Mouse (Mus musculus) embryonic facial prominence, embryonic 11.5 days (tissue): Measurements from ENCODE around the gene Ffar1. TPM values are rescaled to one million over a fixed set of nuclear protein-coding genes. Genes with fewer than 3 reads are reported as not detected.

Experiments used
- ATAC-seq: fragments of 200-750 bp; cut with Nextera tagmentation; replicated peaks from 2 replicates; pipeline ENCODE4 v1.8.0; 2017; ENCODE audit warnings: low read depth; ENCODE audit not compliant: insufficient number of reproducible peaks, low FRiP score, low TSS enrichment
- DNase-seq: peaks from one replicate; pipeline ENCODE4 v3.0.0-alpha.2; 2015; ENCODE audit warnings: low spot score
- H3K27ac ChIP-seq: fragments of 300-500 bp; sonication (generic); replicated peaks from 2 replicates; pipeline ENCODE4 v1.5.1; 2014; ENCODE audit warnings: mild to moderate bottlenecking, low read depth, low read length, control low read depth
- H3K27me3 ChIP-seq: fragments of 300-500 bp; sonication (generic); 2 replicates; pipeline ENCODE4 v1.6.1; 2014; ENCODE audit warnings: mild to moderate bottlenecking, low read length, moderate library complexity, mixed read lengths; ENCODE audit not compliant: control insufficient read depth, insufficient read depth
- H3K36me3 ChIP-seq: fragments of 300-500 bp; sonication (generic); replicated peaks from 2 replicates; pipeline ENCODE4 v1.6.1; 2014; ENCODE audit warnings: low read depth, mild to moderate bottlenecking, low read length, moderate library complexity, mixed read lengths; ENCODE audit not compliant: control insufficient read depth, insufficient read depth
- H3K4me1 ChIP-seq: fragments of 300-500 bp; sonication (generic); 2 replicates; pipeline ENCODE4 v1.6.1; 2014; ENCODE audit warnings: low read length, mixed read lengths; ENCODE audit not compliant: control insufficient read depth, insufficient read depth
- H3K4me2 ChIP-seq: fragments of 300-500 bp; sonication (generic); 2 replicates; pipeline ENCODE4 v1.6.1; 2014; ENCODE audit warnings: low read depth, mild to moderate bottlenecking, control low read depth, low read length, moderate library complexity
- H3K4me3 ChIP-seq: fragments of 300-500 bp; sonication (generic); 2 replicates; pipeline ENCODE4 v1.5.1; 2014; ENCODE audit warnings: low read depth, low read length, control low read depth
- H3K9ac ChIP-seq: fragments of 300-500 bp; sonication (generic); replicated peaks from 2 replicates; pipeline ENCODE4 v1.6.1; 2014; ENCODE audit warnings: mild to moderate bottlenecking, control low read depth, low read length
- H3K9me3 ChIP-seq: fragments of 300-500 bp; sonication (generic); replicated peaks from 2 replicates; pipeline ENCODE4 v1.6.1; 2016; ENCODE audit warnings: mild to moderate bottlenecking, low read length, inconsistent platforms, mixed read lengths; ENCODE audit not compliant: control insufficient read depth
- WGBS: fragments of 180-500 bp; shearing (Covaris S2); extraction: QIAGEN DNeasy Blood & Tissue Kit; methylation state at CpG from one replicate; pipeline ENCODE4 v1.1.7; 2014; 5-methylcytosine and 5-hydroxymethylcytosine counted together
- polyA plus RNA-seq: library from polyadenylated mRNA; unstranded; fragments of >200 nt; fragmentation: Nextera tagmentation; extraction: Ambion mirVana; gene quantifications from 2 replicates; pipeline ENCODE4 v1.2.1, GENCODE M21; 2014

Gene Ffar1
- polyA plus RNA-seq, 1 experiment from 2014 or later: not detected

- DNase-seq: no peak
- H3K27ac ChIP-seq: no peak overlapping the region
- 69% methylated on average over 2 of the region's 2 CpGs for WGBS
- no peak overlapping the region for H3K4me3 ChIP-seq
- H3K4me1 ChIP-seq: no peaks in the 10 kb centered on the region
- no peak overlapping the region for H3K9ac ChIP-seq
- no peak overlapping the region for H3K4me2 ChIP-seq
- no peak for ATAC-seq
- H3K9me3 ChIP-seq: no peaks in the 10 kb centered on the region
- H3K36me3 ChIP-seq: no peaks in the 10 kb centered on the region
- H3K27me3 ChIP-seq: no peaks in the 10 kb centered on the region
Measured at GRCm38 (mm10) chr7:30890681-30891080, 29.3 kb upstream of the Ffar1 start.

GRCm38 (mm10) chr7:30888786-30889185 is 27.4 kb upstream of the Ffar1 start:
- WGBS: 83% methylated on average over 7 of the region's 7 CpGs

GRCm38 (mm10) chr7:30887568-30888188 is 26.3 kb upstream of the Ffar1 start:
- Histone ChIP-seq H3K9me3 (no peaks in the 10 kb centered on the region), H3K27ac (no peak overlapping the region), H3K27me3 (no peaks in the 10 kb centered on the region), H3K4me3 (no peak overlapping the region), H3K4me2 (no peak overlapping the region), H3K9ac (no peak overlapping the region), H3K36me3 (no peaks in the 10 kb centered on the region), H3K4me1 (no peaks in the 10 kb centered on the region)
- DNase-seq: no peak
- 85% methylated on average over 14 of the region's 14 CpGs for WGBS
- no peak for ATAC-seq

More at GRCm38 (mm10) chr7:30888786-30889185, 27.4 kb upstream of the Ffar1 start:
- Histone ChIP-seq H3K36me3 (no peaks in the 10 kb centered on the region), H3K4me1 (no peaks in the 10 kb centered on the region), H3K4me3 (no peak overlapping the region), H3K9me3 (no peaks in the 10 kb centered on the region), H3K27ac (no peak overlapping the region), H3K9ac (no peak overlapping the region), H3K4me2 (no peak overlapping the region), H3K27me3 (no peaks in the 10 kb centered on the region)
- no peak for DNase-seq
- ATAC-seq: no peak

GRCm38 (mm10) chr7:30886852-30887251 is 25.5 kb upstream of the Ffar1 start:
- Histone ChIP-seq H3K36me3 (no peaks in the 10 kb centered on the region), H3K9ac (no peak overlapping the region), H3K4me3 (no peak overlapping the region), H3K27me3 (no peaks in the 10 kb centered on the region), H3K4me2 (no peak overlapping the region), H3K27ac (no peak overlapping the region), H3K4me1 (no peaks in the 10 kb centered on the region), H3K9me3 (no peaks in the 10 kb centered on the region)
- 87% methylated on average over 4 of the region's 4 CpGs for WGBS
- ATAC-seq: no peak
- no peak for DNase-seq

GRCm38 (mm10) chr7:30884047-30884446 is 22.7 kb upstream of the Ffar1 start:
- Histone ChIP-seq H3K4me3 (no peak overlapping the region), H3K9ac (no peak overlapping the region), H3K27ac (no peak overlapping the region), H3K4me2 (no peak overlapping the region), H3K36me3 (no peaks in the 10 kb centered on the region), H3K27me3 (no peaks in the 10 kb centered on the region), H3K9me3 (no peaks in the 10 kb centered on the region), H3K4me1 (no peaks in the 10 kb centered on the region)
- ATAC-seq: no peak
- no peak for DNase-seq

GRCm38 (mm10) chr7:30881367-30881766 is 20.0 kb upstream of the Ffar1 start:
- Histone ChIP-seq H3K36me3 (no peaks in the 10 kb centered on the region), H3K4me1 (no peaks in the 10 kb centered on the region), H3K4me2 (no peak overlapping the region), H3K9me3 (no peaks in the 10 kb centered on the region), H3K27ac (no peak overlapping the region), H3K9ac (no peak overlapping the region), H3K27me3 (no peaks in the 10 kb centered on the region), H3K4me3 (no peak overlapping the region)
- ATAC-seq (no peak), DNase-seq (no peak)
- 74% methylated on average over 3 of the region's 3 CpGs for WGBS

GRCm38 (mm10) chr7:30880176-30880575 is 18.8 kb upstream of the Ffar1 start, which contains the start of gene Cd22:
TSS of gene Cd22 (minus strand) at chr7:30880342.
- Histone ChIP-seq H3K4me1 (no peaks in the 10 kb centered on the region), H3K27ac (no peak within 1 kb of the TSS)
- ATAC-seq: no peak

GRCm38 (mm10) chr7:30878950-30879349 is 17.6 kb upstream of the Ffar1 start:
- DNase-seq (no peak), ATAC-seq (no peak)
- Histone ChIP-seq H3K4me3 (no peak overlapping the region), H3K9me3 (no peaks in the 10 kb centered on the region), H3K27ac (no peak overlapping the region), H3K27me3 (no peaks in the 10 kb centered on the region), H3K4me2 (no peak overlapping the region), H3K4me1 (no peaks in the 10 kb centered on the region), H3K9ac (no peak overlapping the region), H3K36me3 (no peaks in the 10 kb centered on the region)
- WGBS: 81% methylated on average over 6 of the region's 6 CpGs

More at GRCm38 (mm10) chr7:30880176-30880575, 18.8 kb upstream of the Ffar1 start, which contains the start of gene Cd22:
- H3K4me2 ChIP-seq: no peak within 1 kb of the TSS
- no peak within 1 kb of the TSS for H3K4me3 ChIP-seq
- no peak within 1 kb of the TSS for H3K9ac ChIP-seq
- no peaks in the 10 kb centered on the region for H3K9me3 ChIP-seq
- H3K36me3 ChIP-seq: no peaks in the 10 kb centered on the region
- H3K27me3 ChIP-seq: no peaks in the 10 kb centered on the region
- WGBS: 74% methylated on average over 7 of the region's 7 CpGs
- DNase-seq: no peak
